Mouse (Mus musculus) small intestine, adult 2 months (tissue): Measurements from ENCODE around the gene Kifap3.

Experiments
- CTCF ChIP-seq: fragments of 200-500 bp; IDR thresholded peaks from 2 replicates; pipeline ENCODE4 v1.5.1; 2012; ENCODE audit warnings: low read depth, mild to moderate bottlenecking, control low read depth, inconsistent platforms, low read length, moderate library complexity, mixed read lengths; ENCODE audit not compliant: insufficient replicate concordance, insufficient read length; ENCODE audit errors: extremely low read depth
- POLR2A ChIP-seq: fragments of 200-500 bp; IDR thresholded peaks from 2 replicates; pipeline ENCODE4 v1.6.1; 2012; ENCODE audit warnings: low read depth, mild to moderate bottlenecking, control low read depth, inconsistent platforms, low read length, moderate library complexity

- TF ChIP-seq CTCF (no peak), POLR2A (no peak)
Observed at GRCm38 (mm10) chr1:163917349-163918160, 138.2 kb downstream of the Kifap3 start.
